Mouse (Mus musculus): Measurements from ENCODE around the gene Ndp. TPM values are rescaled to one million over a fixed set of nuclear protein-coding genes. Genes with fewer than 3 reads are reported as not detected.

Ndp gene
- total RNA-seq (2021): not detected
- long read RNA-seq, experiment 1: 0 reads
- long read RNA-seq, experiment 2, partial matches to known transcripts: 0 of 1 reads
- long read RNA-seq, experiment 2, other reads (novel, unspliced or antisense): 1 of 1 reads

- DNase-seq: no peak
These were observed at the start of gene Ndp for GRCm38 (mm10) chrX:16911241-16911873. Ndp (minus strand) TSS chrX:16911774.

DNA sequence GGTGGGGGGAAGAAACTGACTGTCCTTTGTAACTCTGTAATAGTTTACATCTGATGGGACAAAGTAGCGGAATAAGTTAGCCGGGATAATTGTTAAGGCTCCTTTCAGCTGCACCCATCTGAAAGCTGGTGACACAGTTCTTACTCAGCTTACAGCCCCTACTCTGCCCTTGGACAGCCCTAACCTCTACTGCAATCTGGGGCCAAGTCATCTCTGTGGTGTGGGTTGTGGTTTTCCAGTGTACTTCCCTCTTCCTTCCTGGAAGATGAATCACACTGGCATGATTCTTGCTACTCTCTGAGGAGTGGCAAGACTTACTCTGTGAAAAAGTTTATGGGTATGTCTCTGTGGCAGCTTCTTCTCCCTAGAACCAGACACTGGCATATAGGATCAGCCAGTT lies 43.2 kb upstream of the Ndp start:
- no peak for DNase-seq

GRCm38 (mm10) chrX:16918006-16918405 lies 6.4 kb upstream of the Ndp start:
- no peak for DNase-seq

- DNase-seq: no peak
These were observed 1.5 kb upstream of the Ndp start for GRCm38 (mm10) chrX:16913118-16913517.

DNA sequence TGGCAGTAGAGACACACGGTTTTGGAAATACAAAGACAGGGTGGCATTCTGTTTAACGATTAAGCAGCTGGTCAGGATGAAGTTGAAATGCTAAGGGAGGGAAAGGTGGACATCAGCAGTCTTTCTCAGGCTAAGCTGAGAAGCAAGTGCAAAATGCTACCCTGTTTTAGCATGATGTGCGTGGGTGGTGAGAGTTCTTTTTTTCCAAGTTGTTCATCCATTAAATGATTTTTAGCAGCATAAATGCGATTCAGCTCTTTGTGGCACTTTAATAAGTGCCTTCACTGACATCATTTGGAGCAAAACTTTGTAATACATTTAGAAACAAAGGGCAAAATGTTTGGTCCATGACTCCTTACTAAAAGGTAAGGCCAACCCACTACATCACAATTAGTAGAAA lies 337 bp upstream of the Ndp start:
- no peak for DNase-seq

- DNase-seq: peak in 1 of 2 experiments; percentile 3
These were observed 1.1 kb downstream of the Ndp start for GRCm38 (mm10) chrX:16910211-16911095.

DNA sequence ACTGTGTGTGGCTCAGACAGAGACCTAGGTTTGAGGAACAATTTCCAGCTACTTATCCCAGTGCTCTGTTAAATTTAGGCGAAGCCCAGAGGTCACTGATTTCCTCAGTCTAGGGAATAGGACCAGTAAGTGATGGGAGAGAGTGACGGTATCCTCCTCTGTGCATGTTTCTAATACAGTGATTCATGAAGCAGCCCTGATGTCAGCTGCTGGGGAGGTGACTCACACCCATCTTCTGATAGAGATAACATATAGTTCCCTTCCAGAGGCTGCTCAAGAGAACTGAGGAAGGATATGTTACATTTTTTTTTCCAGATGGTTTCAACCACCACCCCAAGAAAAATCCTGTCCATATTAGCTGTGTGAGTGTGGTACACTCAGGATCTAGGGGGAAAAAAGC lies 2.9 kb downstream of the Ndp start:
- DNase-seq: no peak

- DNase-seq: no peak
These were observed 4.0 kb downstream of the Ndp start for GRCm38 (mm10) chrX:16907554-16907953.

DNA sequence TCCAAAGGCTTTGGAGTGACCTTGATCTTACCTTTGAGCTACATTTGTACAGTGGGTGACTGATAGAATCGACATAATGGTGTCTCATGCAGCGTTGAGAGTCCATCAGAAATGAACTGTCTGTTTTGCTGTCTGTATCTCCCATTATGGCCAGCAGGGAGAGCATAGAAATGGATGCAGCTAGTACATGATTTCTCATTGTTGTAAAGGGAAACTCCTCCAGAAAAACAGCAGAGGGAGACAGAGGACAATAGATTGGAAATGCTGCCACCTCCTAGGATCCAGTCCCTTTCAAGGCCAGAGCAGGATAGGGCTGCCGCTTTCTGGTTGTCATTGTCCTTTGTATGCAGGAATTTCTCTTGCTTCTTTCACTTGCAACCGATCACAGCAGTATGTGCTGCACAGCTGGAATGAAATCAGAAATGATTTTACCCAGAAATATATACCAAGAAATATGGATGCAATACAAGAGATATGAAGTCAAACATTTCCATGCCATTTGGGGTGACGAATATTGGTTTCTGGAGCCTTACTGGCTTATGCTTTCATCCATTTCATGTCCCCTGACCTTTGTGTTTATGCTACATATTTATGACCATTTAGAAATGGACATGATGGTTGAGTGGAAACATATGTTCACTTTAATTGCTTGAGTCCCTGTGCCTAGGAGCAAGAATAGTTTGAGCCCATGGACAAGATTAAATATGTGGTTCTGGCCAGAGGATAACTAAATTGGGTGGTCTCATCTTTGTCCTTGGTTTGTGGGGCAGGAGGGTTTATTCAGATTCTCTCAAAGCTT lies 17.0 kb downstream of the Ndp start:
- DNase-seq: peak; percentile 17 to 49

DNA sequence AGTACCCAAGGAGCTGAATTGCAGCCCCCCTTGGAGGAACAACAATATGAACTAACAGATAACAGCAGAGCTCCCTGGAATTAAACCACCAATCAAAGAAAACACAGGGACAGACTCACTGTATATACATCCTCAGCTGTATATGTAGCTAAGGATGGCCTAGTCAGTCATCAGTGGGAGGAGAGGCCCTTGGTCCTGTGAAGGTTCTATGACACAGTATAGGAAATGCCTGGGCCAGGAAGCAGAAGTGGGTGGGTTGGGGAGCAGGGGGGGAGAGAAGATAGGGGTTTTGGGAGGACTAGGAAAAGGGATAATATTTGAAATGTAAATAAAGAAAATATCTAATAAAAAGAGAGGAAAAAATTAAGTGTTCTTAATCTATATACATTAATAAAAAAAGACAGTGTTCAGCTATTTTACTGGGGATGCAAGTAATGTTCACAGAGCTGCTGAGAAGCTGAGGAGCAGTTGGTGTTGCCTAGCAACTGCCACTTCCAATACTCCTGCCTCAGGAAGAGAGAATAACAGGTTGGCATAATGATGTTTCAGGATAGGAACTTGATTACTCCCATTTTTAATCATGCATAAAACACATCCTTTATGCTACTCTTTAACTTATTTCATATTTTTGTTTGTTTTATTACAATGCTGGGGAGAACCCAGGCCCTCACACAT lies 43.8 kb downstream of the Ndp start:
- DNase-seq: no peak

DNA sequence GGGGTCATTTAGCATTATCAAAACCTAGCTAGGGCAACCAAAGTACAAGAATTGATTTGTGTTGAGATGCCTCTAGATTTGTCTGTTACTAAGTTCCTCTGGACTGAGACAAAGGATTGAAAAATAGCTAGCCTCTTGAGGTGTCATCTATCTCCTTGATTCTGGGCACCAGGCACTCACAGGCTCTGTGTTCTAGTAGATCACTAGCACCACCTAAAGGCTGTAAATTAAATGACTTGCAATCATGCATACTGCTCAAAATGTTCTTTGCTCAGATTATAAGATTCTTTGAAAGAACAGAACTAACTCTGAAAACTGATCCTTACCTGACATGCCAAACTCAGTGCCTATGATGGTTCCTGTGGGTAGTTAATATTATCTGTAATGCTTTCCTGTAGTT lies 51.3 kb downstream of the Ndp start:
- peak; percentile 1 to 18 for DNase-seq

- no peak for DNase-seq
These were observed 65.5 kb downstream of the Ndp start for GRCm38 (mm10) chrX:16846034-16846433.

GRCm38 (mm10) chrX:16841443-16841842 lies 70.1 kb downstream of the Ndp start:
- no peak for DNase-seq

DNA sequence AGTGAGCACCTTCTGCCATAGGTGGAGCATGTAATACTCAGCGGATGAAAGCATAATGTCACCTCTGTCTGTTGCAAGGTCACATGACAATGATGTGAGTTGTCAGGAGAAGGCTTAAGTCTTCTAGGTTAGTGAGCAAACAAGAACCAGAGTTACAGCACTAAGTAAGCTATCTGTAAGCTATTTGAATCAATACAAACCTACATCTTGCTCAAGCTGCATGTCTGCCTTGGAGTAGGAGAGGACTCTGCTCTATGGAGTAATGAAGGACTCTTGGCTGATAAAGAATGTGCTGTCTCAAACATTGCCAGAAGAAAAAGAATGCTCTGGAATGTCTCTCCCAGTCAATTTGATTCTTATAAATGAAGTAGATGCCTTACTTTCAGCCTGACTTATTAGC lies 74.3 kb downstream of the Ndp start:
- no peak for DNase-seq

- DNase-seq: no peak
These were observed 75.0 kb downstream of the Ndp start for GRCm38 (mm10) chrX:16836488-16837082.

Other genes starting within 250 kb of the Ndp start
- gene Maob, start 94.4 kb downstream of the Ndp start, total RNA-seq (2021): 10 to 100 TPM; 44.3 to 51.7 TPM